In the genomic region with DNA sequence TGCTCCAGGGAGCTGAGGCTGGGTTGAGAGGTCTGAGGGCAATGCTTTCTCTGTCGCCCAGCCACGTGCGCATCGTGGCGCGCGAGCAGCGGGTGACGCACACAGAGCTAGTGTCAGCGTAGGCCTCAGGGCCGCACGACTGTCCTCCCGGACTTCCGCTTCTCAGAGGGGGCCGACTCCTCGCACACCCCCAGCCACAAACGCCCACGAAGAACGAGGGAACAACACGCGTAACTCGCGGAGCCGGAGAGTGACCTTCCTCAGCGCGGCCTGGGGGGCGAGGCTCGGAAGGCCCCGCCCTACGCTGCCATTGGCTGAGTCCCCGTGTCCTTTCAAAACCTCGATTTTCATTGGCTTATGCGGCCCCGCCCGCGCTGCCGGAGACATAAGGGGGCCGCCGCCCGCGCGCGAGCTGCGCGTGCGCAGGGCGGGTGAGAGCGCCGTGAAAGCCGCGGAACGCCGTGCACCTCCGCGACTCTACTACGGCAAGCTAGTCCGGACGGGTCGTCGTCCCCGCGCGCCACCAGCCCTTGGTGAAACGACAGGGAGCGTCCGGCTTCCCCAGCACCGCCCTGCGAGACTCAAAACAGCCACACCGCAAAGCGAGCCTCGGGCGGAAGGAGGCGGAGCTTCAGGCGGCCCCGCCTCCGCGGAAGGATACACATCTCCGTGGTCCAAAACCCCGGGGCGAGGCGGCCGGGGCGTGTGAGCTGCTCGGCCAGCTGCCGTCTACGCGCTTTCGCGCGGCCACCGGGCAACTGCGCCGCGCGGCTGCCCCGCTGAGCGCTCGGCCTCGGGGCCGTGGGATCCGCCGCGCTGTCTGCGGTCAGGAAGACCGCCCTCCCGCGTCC, we compare ENCODE assay signal across 8 mouse cellular contexts. TPM values are rescaled to one million over a fixed set of nuclear protein-coding genes. Genes with fewer than 3 reads are reported as not detected.
DNase-seq lines count a peak whose midpoint lies in the region; ATAC-seq lines count a peak whose summit lies in the region.

A gene (plus strand): TSS at position 415 of the 851 bp plus-strand sequence.

- H3K9me3 ChIP-seq in hindbrain, embryonic 15.5 days, result no peaks in the 10 kb centered on the region

- under 1% methylated on average over 105 of the region's 107 CpGs for WGBS in hindbrain, embryonic 15.5 days

- peak within 1 kb of the TSS; percentile 99 for H3K27ac ChIP-seq in hindbrain, embryonic 15.5 days (replicated peaks)

- H3K36me3 ChIP-seq in hindbrain, embryonic 15.5 days, result peaks cover 20% of the 10 kb centered on the region

- H3K27me3 ChIP-seq in hindbrain, embryonic 15.5 days, result no peaks in the 10 kb centered on the region

- H3K4me3 ChIP-seq in hindbrain, embryonic 15.5 days, result peak within 1 kb of the TSS; percentile 83

- H3K4me2 ChIP-seq in hindbrain, embryonic 15.5 days, result peak within 1 kb of the TSS; percentile 89

- H3K4me1 ChIP-seq in hindbrain, embryonic 15.5 days (replicated peaks), result peaks cover 30% of the 10 kb centered on the region

- DNase-seq in R1 (ENCODE audit: low read depth, low spot score), result peak; percentile 99
- peak; percentile 98 to 99 for DNase-seq in cerebellum, postnatal 25 days
- peak; percentile 96 to 97 for DNase-seq in frontal cortex, postnatal 36 days (ENCODE audit: low spot score in 2 of 2)
- peak; percentile 98 for DNase-seq in left cerebral cortex, adult 11 months (ENCODE audit: low spot score)
- DNase-seq in lung, postnatal 4 days, result peak; percentile 97 to 99
- peak; percentile 98 for DNase-seq in retina, postnatal 7 days (ENCODE audit: low read depth, low spot score)
- peak; percentile 99 for DNase-seq in urinary bladder, adult 2 months (ENCODE audit: low spot score)

- peak within 1 kb of the TSS; percentile 90 for H3K9ac ChIP-seq in hindbrain, embryonic 15.5 days

- peak; percentile 89 for ATAC-seq in hindbrain, embryonic 15.5 days (ENCODE audit: low FRiP score, low read depth)

RNA-seq across cellular contexts. Expression of the gene that starts here (rescaled TPM):
- polyA plus RNA-seq in hindbrain, embryonic 15.5 days (2015; fragmentation: Nextera tagmentation; extraction: Ambion mirVana), result 69.2 and 69.3 TPM in 2 replicates
- polyA plus RNA-seq in urinary bladder, adult 2 months (2012; rRNA removed), result 11.7 and 12.4 TPM in 2 replicates

Comparison
In these comparisons a context has a peak if more than half of its experiments do, and no peak if none do; other contexts are left out.
1. Peak in every context shown above with its lines: DNase-seq, ATAC-seq, H3K4me3 ChIP-seq and H3K27ac ChIP-seq.